Mouse (Mus musculus) liver, embryonic 16.5 days (tissue): Measurements from ENCODE around the gene Tm6sf1. TPM values are rescaled to one million over a fixed set of nuclear protein-coding genes. Genes with fewer than 3 reads are reported as not detected.

Experiments
- ATAC-seq: fragments of 200-750 bp; cut with Nextera tagmentation; 2 replicates; pipeline ENCODE4 v1.8.0; 2017; ENCODE audit warnings: low read depth, mild to moderate bottlenecking, moderate number of reproducible peaks, moderate library complexity
- H3K27ac ChIP-seq: fragments of 300-500 bp; sonication (generic); 2 replicates; pipeline ENCODE4 v1.5.1; 2014; ENCODE audit warnings: mild to moderate bottlenecking, low read length
- H3K27me3 ChIP-seq: fragments of 300-500 bp; sonication (generic); 2 replicates; pipeline ENCODE4 v1.6.1; 2014; ENCODE audit warnings: low read depth, low read length, mixed read lengths; ENCODE audit not compliant: control insufficient read depth, insufficient read depth
- H3K36me3 ChIP-seq: fragments of 300-500 bp; sonication (generic); 2 replicates; pipeline ENCODE4 v1.6.1; 2014; ENCODE audit warnings: mild to moderate bottlenecking; ENCODE audit not compliant: control insufficient read depth, insufficient read depth
- H3K4me1 ChIP-seq: fragments of 300-500 bp; sonication (generic); 2 replicates; pipeline ENCODE4 v1.6.1; 2014; ENCODE audit warnings: low read depth, low read length, mixed read lengths; ENCODE audit not compliant: control insufficient read depth
- H3K4me2 ChIP-seq: fragments of 300-500 bp; sonication (generic); 2 replicates; pipeline ENCODE4 v1.6.1; 2014; ENCODE audit warnings: low read depth, low read length, mixed read lengths
- H3K4me3 ChIP-seq: fragments of 300-500 bp; sonication (generic); 2 replicates; pipeline ENCODE4 v1.5.1; 2014; ENCODE audit warnings: low read depth, mild to moderate bottlenecking, low read length
- H3K9ac ChIP-seq: fragments of 300-500 bp; sonication (generic); 2 replicates; pipeline ENCODE4 v1.6.1; 2014; ENCODE audit warnings: low read depth, low read length
- H3K9me3 ChIP-seq: fragments of 300-500 bp; sonication (generic); replicated peaks from 2 replicates; pipeline ENCODE4 v1.6.1; 2016; ENCODE audit warnings: low read length; ENCODE audit not compliant: control insufficient read depth
- WGBS: fragments of 180-500 bp; shearing (Covaris S2); extraction: QIAGEN DNeasy Blood & Tissue Kit; methylation state at CpG from one replicate; pipeline ENCODE4 v1.1.7; 2014; ENCODE audit not compliant: insufficient replicate concordance; 5-methylcytosine and 5-hydroxymethylcytosine counted together
- polyA plus RNA-seq: library from polyadenylated mRNA; unstranded; fragments of >200 nt; fragmentation: Nextera tagmentation; extraction: Ambion mirVana; gene quantifications from 2 replicates; pipeline ENCODE4 v1.2.1, GENCODE M21; 2015

Tm6sf1 gene
- polyA plus RNA-seq, 1 experiment from 2014 or later, result 10.4 TPM

DNA sequence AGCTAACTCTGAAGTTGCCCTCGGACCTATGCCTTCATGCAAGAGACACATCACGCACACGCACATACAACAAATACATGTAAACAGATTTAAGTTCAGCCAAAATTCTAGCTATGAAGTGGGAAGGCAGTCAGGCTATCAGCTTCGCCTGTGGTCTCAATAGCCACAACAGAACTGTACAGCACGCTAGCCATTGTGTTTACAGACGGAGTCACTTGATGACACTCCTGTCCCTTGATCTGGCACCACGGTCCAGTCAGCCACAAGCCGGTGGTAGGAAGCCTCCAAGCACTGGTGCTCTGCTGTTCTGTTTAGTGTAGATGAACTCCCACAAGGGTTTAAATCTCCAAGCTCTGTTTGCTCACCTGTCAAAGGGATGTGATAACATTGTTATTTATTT lies 12.8 kb upstream of the Tm6sf1 start:
- no peak for ATAC-seq
- Histone ChIP-seq H3K36me3 (no peaks in the 10 kb centered on the region), H3K27me3 (peaks cover 12% of the 10 kb centered on the region), H3K9me3 (no peaks in the 10 kb centered on the region), H3K9ac (no peak overlapping the region), H3K4me2 (no peak overlapping the region), H3K4me1 (no peaks in the 10 kb centered on the region), H3K4me3 (no peak overlapping the region), H3K27ac (no peak overlapping the region)
- 64% methylated on average over 8 of the region's 8 CpGs for WGBS

DNA sequence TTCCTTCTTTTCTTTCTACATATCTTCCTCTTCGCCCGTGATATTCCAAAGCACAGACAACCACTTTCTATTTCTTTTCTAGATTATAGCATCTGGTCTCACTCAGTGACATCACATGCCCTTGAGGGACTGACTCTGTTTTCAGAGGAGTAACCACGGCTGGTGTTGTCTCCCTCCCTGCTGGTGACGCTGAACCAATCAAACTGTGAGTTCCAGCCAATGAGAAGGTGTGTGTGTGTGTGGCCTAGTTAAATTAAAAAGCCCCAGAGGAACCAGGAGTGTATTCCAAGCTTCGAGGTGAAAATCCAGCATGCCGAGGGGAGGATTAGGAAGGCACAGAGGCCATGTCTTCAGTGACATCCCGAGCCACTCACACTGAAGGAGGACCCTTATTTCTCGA lies 11.8 kb upstream of the Tm6sf1 start:
- WGBS, result 44% methylated on average over 8 of the region's 8 CpGs
- Histone ChIP-seq H3K36me3 (no peaks in the 10 kb centered on the region), H3K27me3 (peaks cover 12% of the 10 kb centered on the region), H3K9ac (no peak overlapping the region), H3K4me2 (no peak overlapping the region), H3K4me3 (no peak overlapping the region), H3K9me3 (no peaks in the 10 kb centered on the region), H3K27ac (no peak overlapping the region), H3K4me1 (no peaks in the 10 kb centered on the region)
- ATAC-seq, result no peak

DNA sequence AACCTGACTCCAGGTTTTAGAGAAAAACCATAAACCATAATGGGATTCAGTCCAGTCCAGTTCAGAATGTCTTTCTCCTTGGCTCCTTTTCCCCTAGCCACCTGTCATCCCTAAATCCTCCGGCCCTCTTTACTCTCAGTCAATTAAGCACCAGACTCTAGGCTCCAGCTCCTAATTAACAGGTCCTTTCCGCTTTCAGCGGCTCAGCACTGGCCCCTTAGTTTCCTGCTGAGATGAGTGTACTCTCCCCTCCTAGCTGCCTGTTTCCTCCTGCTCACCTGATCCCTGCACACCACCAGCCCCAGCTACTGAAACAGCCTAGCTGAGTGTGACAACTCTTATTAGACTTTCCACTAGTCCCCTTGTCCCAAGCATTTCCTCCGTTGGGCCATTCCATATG lies 11.0 kb upstream of the Tm6sf1 start:
- no peaks in the 10 kb centered on the region for H3K4me1 ChIP-seq
- no peaks in the 10 kb centered on the region for H3K9me3 ChIP-seq
- H3K27ac ChIP-seq, result no peak overlapping the region
- WGBS, result 71% methylated on average over 4 of the region's 4 CpGs
- no peak overlapping the region for H3K4me3 ChIP-seq
- ATAC-seq, result no peak
- no peaks in the 10 kb centered on the region for H3K36me3 ChIP-seq
- H3K27me3 ChIP-seq, result peaks cover 12% of the 10 kb centered on the region
- H3K4me2 ChIP-seq, result no peak overlapping the region
- no peak overlapping the region for H3K9ac ChIP-seq

DNA sequence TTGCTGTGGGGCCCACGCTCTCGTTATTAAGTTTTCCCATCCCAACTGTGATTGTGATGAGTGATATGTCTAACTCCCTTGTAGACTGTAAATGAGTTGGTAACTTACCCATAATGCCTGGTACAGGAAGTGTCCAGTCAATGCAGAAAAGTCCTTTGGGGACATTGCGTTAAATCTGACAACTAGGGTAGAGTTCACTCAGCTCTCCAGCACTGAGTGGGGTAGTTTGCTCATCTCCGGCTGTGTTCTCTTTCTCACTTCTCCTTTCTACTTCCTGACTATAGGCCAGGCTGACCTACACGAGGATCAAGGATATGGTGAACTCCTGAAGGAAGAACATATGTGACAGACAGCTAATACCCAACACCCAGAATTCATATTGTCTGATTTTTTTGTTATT lies 9.6 kb upstream of the Tm6sf1 start:
- no peak overlapping the region for H3K4me2 ChIP-seq
- H3K27ac ChIP-seq, result peak overlapping the region; percentile 13; the same call in 1 of the 2 replicates
- WGBS, result 28% methylated on average over 5 of the region's 5 CpGs
- H3K9me3 ChIP-seq, result no peaks in the 10 kb centered on the region
- H3K36me3 ChIP-seq, result no peaks in the 10 kb centered on the region
- no peak overlapping the region for H3K4me3 ChIP-seq
- peaks cover 12% of the 10 kb centered on the region for H3K27me3 ChIP-seq
- ATAC-seq, result peak; percentile 59
- H3K9ac ChIP-seq, result no peak overlapping the region
- H3K4me1 ChIP-seq, result no peaks in the 10 kb centered on the region

DNA sequence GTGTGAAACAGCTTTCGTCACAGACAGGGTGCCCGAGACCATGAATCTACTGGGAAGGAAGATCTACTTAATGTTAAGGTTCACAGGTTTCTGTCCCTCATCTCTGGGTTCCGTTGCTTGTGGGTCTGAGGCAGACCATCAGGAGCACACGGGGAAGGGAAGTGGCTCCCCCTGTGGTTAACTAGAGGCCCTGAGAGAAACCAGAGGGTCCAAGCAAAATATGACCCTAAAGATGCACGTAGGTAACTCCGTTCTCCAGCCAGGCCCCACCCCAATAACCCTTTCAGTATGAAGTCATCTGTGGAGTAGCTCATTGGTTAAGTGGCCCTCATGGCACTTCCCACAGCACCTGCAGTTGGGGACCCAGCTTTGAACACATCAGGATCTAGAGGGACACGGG lies 9.2 kb upstream of the Tm6sf1 start:
- no peak overlapping the region for H3K9ac ChIP-seq
- H3K27ac ChIP-seq, result peak overlapping the region; percentile 13; the same call in 1 of the 2 replicates
- no peaks in the 10 kb centered on the region for H3K9me3 ChIP-seq
- H3K27me3 ChIP-seq, result peaks cover 12% of the 10 kb centered on the region
- ATAC-seq, result no peak
- H3K4me2 ChIP-seq, result no peak overlapping the region
- no peaks in the 10 kb centered on the region; the same call in 1 of the 2 replicates for H3K4me1 ChIP-seq
- no peaks in the 10 kb centered on the region for H3K36me3 ChIP-seq
- 38% methylated on average over 7 of the region's 7 CpGs for WGBS
- no peak overlapping the region for H3K4me3 ChIP-seq

DNA sequence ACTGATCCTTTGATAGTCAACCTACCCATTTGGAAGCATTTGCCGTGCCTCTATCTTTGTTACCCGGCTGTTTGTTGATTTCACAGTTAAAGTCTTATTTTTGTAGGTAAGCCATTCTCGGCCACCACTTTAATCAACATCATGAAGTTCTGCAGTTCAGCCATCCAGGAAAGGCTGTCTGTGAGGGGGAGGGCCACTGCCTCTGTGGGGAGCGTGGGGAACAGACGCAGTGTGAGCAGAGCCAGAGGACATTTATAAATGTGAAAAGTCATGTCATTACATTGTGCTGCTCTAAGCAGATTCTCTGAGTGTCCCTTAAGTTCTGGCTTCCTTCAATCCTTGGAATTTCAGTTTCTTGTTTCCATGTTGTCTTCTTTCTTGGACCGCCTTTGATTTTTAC lies 8.6 kb upstream of the Tm6sf1 start:
- 63% methylated on average over 6 of the region's 6 CpGs for WGBS

DNA sequence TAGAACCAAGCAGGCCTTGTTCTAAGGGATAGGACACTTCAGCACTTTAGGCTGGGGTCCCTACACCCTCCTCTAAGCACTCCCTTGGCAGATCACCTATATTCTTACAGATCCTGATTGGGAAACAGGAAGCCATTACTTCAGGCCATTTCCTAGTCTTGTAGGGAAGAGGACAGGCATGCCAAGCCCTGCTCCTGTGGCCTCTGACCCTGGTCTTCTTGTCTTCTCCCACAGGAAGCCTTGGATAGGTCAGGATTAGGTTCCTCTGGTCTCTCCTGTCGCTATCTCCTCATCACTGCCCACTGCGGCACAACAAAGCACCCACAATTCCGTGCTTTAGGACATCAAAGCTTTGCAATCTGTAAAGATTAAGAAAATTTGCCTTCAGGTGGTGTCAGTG lies 7.1 kb upstream of the Tm6sf1 start:
- H3K27ac ChIP-seq, result no peak overlapping the region
- no peaks in the 10 kb centered on the region for H3K36me3 ChIP-seq
- H3K9ac ChIP-seq, result no peak overlapping the region
- H3K4me3 ChIP-seq, result no peak overlapping the region
- H3K9me3 ChIP-seq, result no peaks in the 10 kb centered on the region
- WGBS, result 50% methylated on average over 3 of the region's 3 CpGs
- H3K4me1 ChIP-seq, result no peaks in the 10 kb centered on the region; the same call in 1 of the 2 replicates
- H3K4me2 ChIP-seq, result no peak overlapping the region
- ATAC-seq, result no peak
- H3K27me3 ChIP-seq, result peaks cover 9% of the 10 kb centered on the region

More for the DNA sequence above, 8.6 kb upstream of the Tm6sf1 start:
- H3K27me3 ChIP-seq, result peaks cover 6% of the 10 kb centered on the region
- no peaks in the 10 kb centered on the region; the same call in 1 of the 2 replicates for H3K4me1 ChIP-seq
- no peaks in the 10 kb centered on the region for H3K9me3 ChIP-seq
- no peak overlapping the region for H3K4me2 ChIP-seq
- H3K9ac ChIP-seq, result no peak overlapping the region
- H3K4me3 ChIP-seq, result no peak overlapping the region
- no peak overlapping the region for H3K27ac ChIP-seq
- no peaks in the 10 kb centered on the region for H3K36me3 ChIP-seq
- ATAC-seq, result no peak

DNA sequence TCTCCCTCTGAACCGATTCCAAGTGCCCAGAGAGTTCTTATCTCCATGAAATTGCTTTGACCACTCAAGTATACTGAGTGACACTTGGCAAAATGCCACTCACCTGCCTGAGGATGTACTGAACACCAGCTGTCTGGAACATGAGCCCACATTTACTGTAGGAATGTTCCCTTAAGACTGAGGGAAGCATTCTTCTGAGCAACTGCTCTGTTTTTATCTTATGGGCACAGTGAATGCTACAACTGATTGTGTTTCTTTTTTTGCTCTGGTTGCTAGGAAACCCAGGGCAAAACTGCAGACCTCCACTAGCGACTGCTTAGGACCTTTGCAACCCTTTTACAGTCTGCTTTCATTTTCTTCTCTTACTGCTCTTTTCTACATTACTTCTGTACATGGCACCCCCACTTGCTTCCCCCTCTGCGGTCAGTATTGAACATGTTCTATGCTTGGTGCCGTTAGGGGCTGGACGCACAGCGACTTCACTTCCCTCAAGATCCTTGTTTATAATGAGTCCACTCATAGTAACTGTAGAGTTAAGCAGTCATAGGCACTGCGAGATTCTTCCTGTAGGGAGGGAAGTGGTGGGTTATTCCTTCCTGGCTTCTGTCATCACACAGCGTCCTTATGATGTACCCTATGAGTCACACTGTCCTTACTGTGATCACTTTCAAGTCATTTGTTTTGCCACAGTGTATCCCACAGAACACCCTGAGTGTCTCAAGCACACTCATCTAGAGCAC lies 4.1 kb upstream of the Tm6sf1 start:
- no peaks in the 10 kb centered on the region for H3K9me3 ChIP-seq
- H3K36me3 ChIP-seq, result no peaks in the 10 kb centered on the region
- no peak overlapping the region for H3K27ac ChIP-seq
- ATAC-seq, result 0 out of 2 replicates have a peak, but pooled peaks have one; percentile 27
- H3K27me3 ChIP-seq, result peaks cover 34% of the 10 kb centered on the region
- no peak overlapping the region for H3K4me3 ChIP-seq
- peak overlapping the region; percentile 12; the same call in 1 of the 2 replicates for H3K4me2 ChIP-seq
- 22% methylated on average over 8 of the region's 8 CpGs for WGBS
- no peaks in the 10 kb centered on the region; the same call in 1 of the 2 replicates for H3K4me1 ChIP-seq
- H3K9ac ChIP-seq, result no peak overlapping the region

DNA sequence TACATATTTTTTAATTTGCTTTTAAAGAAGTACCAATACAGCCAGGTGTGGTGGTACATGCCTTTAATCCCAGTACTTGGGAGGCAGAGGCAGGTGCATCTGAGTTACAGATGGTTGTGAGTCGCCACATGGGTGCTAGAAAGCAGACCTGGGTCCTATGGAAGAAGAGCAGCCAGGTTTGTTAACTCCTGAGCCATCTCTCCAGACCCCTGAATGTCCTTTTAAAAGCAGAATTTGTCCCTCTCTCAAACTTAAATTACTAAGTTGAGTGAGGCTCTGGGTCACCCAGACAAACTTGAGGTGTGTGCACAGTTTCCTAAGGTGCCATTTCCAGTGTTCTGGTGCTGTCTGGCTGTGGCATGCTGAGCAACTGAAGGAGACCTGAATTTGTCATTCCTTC lies 3.1 kb upstream of the Tm6sf1 start, which contains the start of gene Gm10160:
Gene Gm10160 (minus strand): TSS at position 101 of the 400 bp plus-strand sequence.
- Histone ChIP-seq H3K4me3 (no peak within 1 kb of the TSS), H3K9ac (no peak within 1 kb of the TSS), H3K4me2 (peak within 1 kb of the TSS; percentile 12; the same call in 1 of the 2 replicates), H3K36me3 (no peaks in the 10 kb centered on the region), H3K4me1 (no peaks in the 10 kb centered on the region; the same call in 1 of the 2 replicates), H3K9me3 (no peaks in the 10 kb centered on the region), H3K27ac (no peak within 1 kb of the TSS), H3K27me3 (peaks cover 42% of the 10 kb centered on the region)
- no peak for ATAC-seq
- whole genome bisulfite sequencing, result 41% methylated on average over 1 of the region's 1 CpGs
